Mouse (Mus musculus): ENCODE data around the gene Pno1. TPM values are rescaled to one million over a fixed set of nuclear protein-coding genes. Genes with fewer than 3 reads are reported as not detected.
A peak's percentile ranks its signal among the peaks of the same experiment; 100 is the strongest.
"Not testable (repeated sequence)": the region's sequence is repeated elsewhere in the genome, so short reads cannot be mapped to it uniquely, and the experiment has no call there.

The Pno1 gene
- polyA plus RNA-seq (2014; fragmentation: Nextera tagmentation; extraction: Ambion mirVana) = 49.7 and 51.0 TPM in 2 replicates

GRCm38 (mm10) chr11:17211258-17212140 lies at the start of gene Pno1:
Pno1 (minus strand) TSS chr11:17211568.
- H3K27ac ChIP-seq = peak within 1 kb of the TSS; percentile 86
- H3K4me2 ChIP-seq (replicated peaks) = peak within 1 kb of the TSS; percentile 63
- H3K4me3 ChIP-seq (replicated peaks; ENCODE audit: low read length) = peak within 1 kb of the TSS; percentile 83
- ATAC-seq (ENCODE audit: low FRiP score) = peak; percentile 99
- no peaks in the 10 kb centered on the region for H3K27me3 ChIP-seq (ENCODE audit: control insufficient read depth, insufficient read depth, low read length)
- H3K9me3 ChIP-seq (ENCODE audit: control insufficient read depth, low read length) = no peaks in the 10 kb centered on the region
- peaks cover 23% of the 10 kb centered on the region for H3K36me3 ChIP-seq (replicated peaks; ENCODE audit: control insufficient read depth, insufficient read depth)
- DNase-seq (ENCODE audit: low spot score) = peak; percentile 97
- H3K4me1 ChIP-seq (replicated peaks; ENCODE audit: control insufficient read depth, insufficient read depth, low read length) = peaks cover 16% of the 10 kb centered on the region; the same call in 1 of the 2 replicates
- H3K9ac ChIP-seq = peak within 1 kb of the TSS; percentile 81
- WGBS = under 1% methylated on average over 65 of the region's 65 CpGs

- no peaks in the 10 kb centered on the region for H3K36me3 ChIP-seq (replicated peaks; ENCODE audit: control insufficient read depth, insufficient read depth)
- H3K27ac ChIP-seq = peak overlapping the region; percentile 85
- under 1% methylated on average over 17 of the region's 17 CpGs for WGBS
- DNase-seq (ENCODE audit: low spot score) (no peak), ATAC-seq (ENCODE audit: low FRiP score) (peak; percentile 24; the same call in 1 of the 2 replicates)
- peak overlapping the region; percentile 68 for H3K4me2 ChIP-seq (replicated peaks)
- peak overlapping the region; percentile 51 for H3K4me3 ChIP-seq (replicated peaks; ENCODE audit: low read length)
- H3K9me3 ChIP-seq (ENCODE audit: control insufficient read depth, low read length) = no peaks in the 10 kb centered on the region
- H3K27me3 ChIP-seq (ENCODE audit: control insufficient read depth, insufficient read depth, low read length) = no peaks in the 10 kb centered on the region
- H3K4me1 ChIP-seq (replicated peaks; ENCODE audit: control insufficient read depth, insufficient read depth, low read length) = peaks cover 14% of the 10 kb centered on the region
- H3K9ac ChIP-seq = peak overlapping the region; percentile 68
Measured at GRCm38 (mm10) chr11:17257861-17258260, 46.5 kb upstream of the Pno1 start.

GRCm38 (mm10) chr11:17257443-17257842 lies 46.1 kb upstream of the Pno1 start, which contains the start of gene C1d:
C1d (plus strand) TSS chr11:17257579.
- under 1% methylated on average over 33 of the region's 33 CpGs for WGBS
- H3K27ac ChIP-seq = peak within 1 kb of the TSS; percentile 85
- peak within 1 kb of the TSS; percentile 51 for H3K4me3 ChIP-seq (replicated peaks; ENCODE audit: low read length)
- peak within 1 kb of the TSS; percentile 68 for H3K4me2 ChIP-seq (replicated peaks)
- ATAC-seq (ENCODE audit: low FRiP score) (peak; percentile 94), DNase-seq (ENCODE audit: low spot score) (peak; percentile 97)
- no peaks in the 10 kb centered on the region for H3K27me3 ChIP-seq (ENCODE audit: control insufficient read depth, insufficient read depth, low read length)
- H3K9ac ChIP-seq = peak within 1 kb of the TSS; percentile 68
- no peaks in the 10 kb centered on the region for H3K9me3 ChIP-seq (ENCODE audit: control insufficient read depth, low read length)
- H3K36me3 ChIP-seq (replicated peaks; ENCODE audit: control insufficient read depth, insufficient read depth) = no peaks in the 10 kb centered on the region
- H3K4me1 ChIP-seq (replicated peaks; ENCODE audit: control insufficient read depth, insufficient read depth, low read length) = peaks cover 14% of the 10 kb centered on the region

GRCm38 (mm10) chr11:17256813-17257365 lies 45.5 kb upstream of the Pno1 start:
- 63% methylated on average over 8 of the region's 8 CpGs for WGBS
- H3K9me3 ChIP-seq (ENCODE audit: control insufficient read depth, low read length) = no peaks in the 10 kb centered on the region
- peak overlapping the region; percentile 85; the same call in 1 of the 2 replicates for H3K27ac ChIP-seq
- peak overlapping the region; percentile 68 for H3K9ac ChIP-seq
- no peak for DNase-seq (ENCODE audit: low spot score)
- H3K4me3 ChIP-seq (replicated peaks; ENCODE audit: low read length) = peak overlapping the region; percentile 51
- H3K4me1 ChIP-seq (replicated peaks; ENCODE audit: control insufficient read depth, insufficient read depth, low read length) = peaks cover 14% of the 10 kb centered on the region
- H3K36me3 ChIP-seq (replicated peaks; ENCODE audit: control insufficient read depth, insufficient read depth) = no peaks in the 10 kb centered on the region
- H3K27me3 ChIP-seq (ENCODE audit: control insufficient read depth, insufficient read depth, low read length) = no peaks in the 10 kb centered on the region
- H3K4me2 ChIP-seq (replicated peaks) = peak overlapping the region; percentile 58
- peak; percentile 74 for ATAC-seq (ENCODE audit: low FRiP score)

- Histone ChIP-seq H3K4me3 (replicated peaks; ENCODE audit: low read length) (no peak overlapping the region), H3K9me3 (ENCODE audit: control insufficient read depth, low read length) (no peaks in the 10 kb centered on the region), H3K4me2 (replicated peaks) (no peak overlapping the region), H3K27ac (no peak overlapping the region), H3K27me3 (ENCODE audit: control insufficient read depth, insufficient read depth, low read length) (no peaks in the 10 kb centered on the region), H3K9ac (no peak overlapping the region), H3K36me3 (replicated peaks; ENCODE audit: control insufficient read depth, insufficient read depth) (no peaks in the 10 kb centered on the region), H3K4me1 (replicated peaks; ENCODE audit: control insufficient read depth, insufficient read depth, low read length) (no peaks in the 10 kb centered on the region)
- ATAC-seq (ENCODE audit: low FRiP score) (no peak), DNase-seq (ENCODE audit: low spot score) (no peak)
Measured at GRCm38 (mm10) chr11:17248715-17249114, 37.3 kb upstream of the Pno1 start.

- H3K27me3 ChIP-seq (ENCODE audit: control insufficient read depth, insufficient read depth, low read length); H3K9me3 ChIP-seq (ENCODE audit: control insufficient read depth, low read length); H3K9ac ChIP-seq; H3K4me2 ChIP-seq (replicated peaks); H3K4me1 ChIP-seq (replicated peaks; ENCODE audit: control insufficient read depth, insufficient read depth, low read length); H3K36me3 ChIP-seq (replicated peaks; ENCODE audit: control insufficient read depth, insufficient read depth); H3K27ac ChIP-seq; ATAC-seq (ENCODE audit: low FRiP score); DNase-seq (ENCODE audit: low spot score); H3K4me3 ChIP-seq (replicated peaks; ENCODE audit: low read length): not testable (repeated sequence)
- WGBS = 94% methylated on average over 5 of the region's 5 CpGs
Measured at GRCm38 (mm10) chr11:17238598-17238997, 27.2 kb upstream of the Pno1 start.

GRCm38 (mm10) chr11:17236449-17237037 lies 25.2 kb upstream of the Pno1 start:
- no peaks in the 10 kb centered on the region for H3K27me3 ChIP-seq (ENCODE audit: control insufficient read depth, insufficient read depth, low read length)
- no peak overlapping the region for H3K9ac ChIP-seq
- H3K4me2 ChIP-seq (replicated peaks) = no peak overlapping the region
- H3K36me3 ChIP-seq (replicated peaks; ENCODE audit: control insufficient read depth, insufficient read depth) = peaks cover 16% of the 10 kb centered on the region
- no peak for ATAC-seq (ENCODE audit: low FRiP score)
- H3K9me3 ChIP-seq (ENCODE audit: control insufficient read depth, low read length) = no peaks in the 10 kb centered on the region
- no peak overlapping the region for H3K4me3 ChIP-seq (replicated peaks; ENCODE audit: low read length)
- no peaks in the 10 kb centered on the region for H3K4me1 ChIP-seq (replicated peaks; ENCODE audit: control insufficient read depth, insufficient read depth, low read length)
- no peak for DNase-seq (ENCODE audit: low spot score)
- WGBS = 85% methylated on average over 5 of the region's 5 CpGs
- H3K27ac ChIP-seq = no peak overlapping the region

GRCm38 (mm10) chr11:17232792-17233191 lies 21.4 kb upstream of the Pno1 start:
- 84% methylated on average over 5 of the region's 5 CpGs for WGBS
- H3K9ac ChIP-seq = no peak overlapping the region
- H3K9me3 ChIP-seq (ENCODE audit: control insufficient read depth, low read length) = no peaks in the 10 kb centered on the region
- DNase-seq (ENCODE audit: low spot score) (no peak), ATAC-seq (ENCODE audit: low FRiP score) (no peak)
- H3K27ac ChIP-seq = no peak overlapping the region
- H3K27me3 ChIP-seq (ENCODE audit: control insufficient read depth, insufficient read depth, low read length) = no peaks in the 10 kb centered on the region
- H3K4me3 ChIP-seq (replicated peaks; ENCODE audit: low read length) = no peak overlapping the region
- H3K4me2 ChIP-seq (replicated peaks) = no peak overlapping the region
- peaks cover 40% of the 10 kb centered on the region for H3K36me3 ChIP-seq (replicated peaks; ENCODE audit: control insufficient read depth, insufficient read depth)
- no peaks in the 10 kb centered on the region for H3K4me1 ChIP-seq (replicated peaks; ENCODE audit: control insufficient read depth, insufficient read depth, low read length)

- Histone ChIP-seq H3K9ac (no peak overlapping the region), H3K27ac (no peak overlapping the region), H3K4me1 (replicated peaks; ENCODE audit: control insufficient read depth, insufficient read depth, low read length) (no peaks in the 10 kb centered on the region), H3K36me3 (replicated peaks; ENCODE audit: control insufficient read depth, insufficient read depth) (peaks cover 30% of the 10 kb centered on the region), H3K4me2 (replicated peaks) (no peak overlapping the region), H3K27me3 (ENCODE audit: control insufficient read depth, insufficient read depth, low read length) (no peaks in the 10 kb centered on the region), H3K9me3 (ENCODE audit: control insufficient read depth, low read length) (no peaks in the 10 kb centered on the region), H3K4me3 (replicated peaks; ENCODE audit: low read length) (no peak overlapping the region)
- ATAC-seq (ENCODE audit: low FRiP score) = no peak
- no peak for DNase-seq (ENCODE audit: low spot score)
- WGBS = 96% methylated on average over 8 of the region's 8 CpGs
Measured at GRCm38 (mm10) chr11:17221126-17221525, 9.8 kb upstream of the Pno1 start.
